Mouse (Mus musculus): ENCODE measurements around the gene Sf3a1.

- no peak for TF ChIP-seq CTCF (IDR thresholded peaks at IDR 0.05; ENCODE audit: control insufficient read depth, insufficient read depth, insufficient replicate concordance, low read depth, low read length)
- no peak for TF ChIP-seq POLR2A (IDR thresholded peaks at IDR 0.05; ENCODE audit: control insufficient read depth, low read depth, low read length)
These were observed 71.3 kb downstream of the Sf3a1 start for GRCm38 (mm10) chr11:4231435-4231834.

All from testis, adult 2 months (tissue).